Mouse (Mus musculus) adrenal gland, adult 8-10 months (tissue): Measurements from ENCODE around the gene Tppp2. TPM values are rescaled to one million over a fixed set of nuclear protein-coding genes. Genes with fewer than 3 reads are reported as not detected.
"Not testable (repeated sequence)": the region's sequence is repeated elsewhere in the genome, so short reads cannot be mapped to it uniquely, and the experiment has no call there.

Experiments
- DNase-seq: peaks from one replicate; pipeline ENCODE4 v3.0.0; 2022
- total RNA-seq, 4 experiments: library from RNA; stranded (reverse); gene quantifications; 2 replicates each; pipeline ENCODE4 v1.2.4; 2022

Tppp2 gene
- total RNA-seq, 4 experiments from 2014 or later = not detected

DNA sequence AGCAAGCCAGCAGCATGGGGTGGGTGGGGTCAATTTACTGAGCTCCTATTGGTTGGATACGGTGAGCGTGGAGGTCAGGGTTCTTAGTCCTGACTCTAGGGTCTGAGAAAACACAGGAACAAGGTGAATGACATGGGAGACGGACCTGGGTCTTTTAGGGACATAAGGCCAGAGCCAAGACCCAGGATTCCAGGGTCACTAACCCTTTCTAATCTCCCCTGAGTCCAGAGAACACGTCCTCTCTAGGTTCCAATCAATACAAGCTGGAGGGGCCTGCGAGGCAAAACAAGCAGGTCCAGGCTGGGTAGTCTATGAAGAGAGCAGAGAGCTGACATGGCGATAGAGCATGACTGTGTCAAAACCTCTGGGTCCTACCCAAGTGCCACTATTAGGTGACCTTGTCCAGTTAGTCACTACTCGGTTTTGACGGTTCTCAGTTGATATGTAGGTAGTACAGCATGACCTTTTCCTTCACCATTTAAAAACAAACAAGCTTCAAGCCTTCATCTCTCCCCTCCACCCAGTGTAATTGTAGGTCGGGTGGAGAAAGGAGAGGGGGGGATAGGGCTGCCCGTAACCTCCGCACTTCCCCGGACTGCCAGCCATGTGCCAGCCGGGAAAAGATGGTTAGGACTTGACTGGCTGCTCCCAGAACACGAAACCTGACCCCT lies 5.7 kb upstream of the Tppp2 start:
- peak; percentile 44 for DNase-seq

DNA sequence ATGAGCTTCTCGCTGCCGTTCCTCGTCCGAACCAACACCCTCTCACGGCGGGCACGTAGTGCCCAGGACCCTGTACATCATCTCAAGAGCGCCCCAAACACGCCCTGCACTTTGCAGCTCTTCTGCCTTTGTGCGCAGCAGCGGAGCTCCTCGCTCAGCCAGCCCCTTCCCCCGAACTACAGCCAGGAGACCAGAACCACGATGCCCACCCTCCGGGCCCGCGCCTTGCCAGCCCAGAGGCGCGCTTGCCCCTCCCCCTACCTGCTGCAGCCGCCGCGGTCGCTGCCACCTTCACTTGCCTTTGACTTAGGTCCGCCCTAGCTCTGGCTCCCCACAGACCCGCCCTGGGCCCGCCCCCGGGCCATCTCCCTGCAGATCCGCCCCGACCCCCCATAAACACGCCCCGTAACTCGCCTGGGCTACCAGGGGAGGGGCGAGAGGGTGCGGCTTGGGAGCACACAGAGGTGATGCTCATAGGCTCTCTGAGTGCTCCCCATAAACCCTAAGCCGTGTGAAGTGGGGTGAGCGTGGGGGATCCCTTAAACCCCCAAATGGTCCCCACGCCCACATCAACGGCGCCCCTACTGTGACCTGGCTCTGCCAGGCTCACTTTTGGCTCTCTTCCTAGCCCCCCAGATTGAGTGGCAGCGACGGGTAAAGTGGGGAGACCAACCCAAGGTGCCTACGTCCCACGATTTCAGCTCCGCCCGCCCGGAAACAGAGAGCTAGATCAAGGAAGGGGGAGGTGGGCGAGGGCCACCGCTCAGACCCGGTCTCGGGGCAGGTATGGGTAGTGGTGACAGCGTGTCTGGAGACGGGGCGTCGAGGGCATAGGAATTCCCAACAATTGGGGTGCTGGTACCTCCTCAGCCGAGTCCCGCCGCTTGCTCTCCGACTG lies 4.9 kb upstream of the Tppp2 start:
- peak; percentile 83 for DNase-seq

DNA sequence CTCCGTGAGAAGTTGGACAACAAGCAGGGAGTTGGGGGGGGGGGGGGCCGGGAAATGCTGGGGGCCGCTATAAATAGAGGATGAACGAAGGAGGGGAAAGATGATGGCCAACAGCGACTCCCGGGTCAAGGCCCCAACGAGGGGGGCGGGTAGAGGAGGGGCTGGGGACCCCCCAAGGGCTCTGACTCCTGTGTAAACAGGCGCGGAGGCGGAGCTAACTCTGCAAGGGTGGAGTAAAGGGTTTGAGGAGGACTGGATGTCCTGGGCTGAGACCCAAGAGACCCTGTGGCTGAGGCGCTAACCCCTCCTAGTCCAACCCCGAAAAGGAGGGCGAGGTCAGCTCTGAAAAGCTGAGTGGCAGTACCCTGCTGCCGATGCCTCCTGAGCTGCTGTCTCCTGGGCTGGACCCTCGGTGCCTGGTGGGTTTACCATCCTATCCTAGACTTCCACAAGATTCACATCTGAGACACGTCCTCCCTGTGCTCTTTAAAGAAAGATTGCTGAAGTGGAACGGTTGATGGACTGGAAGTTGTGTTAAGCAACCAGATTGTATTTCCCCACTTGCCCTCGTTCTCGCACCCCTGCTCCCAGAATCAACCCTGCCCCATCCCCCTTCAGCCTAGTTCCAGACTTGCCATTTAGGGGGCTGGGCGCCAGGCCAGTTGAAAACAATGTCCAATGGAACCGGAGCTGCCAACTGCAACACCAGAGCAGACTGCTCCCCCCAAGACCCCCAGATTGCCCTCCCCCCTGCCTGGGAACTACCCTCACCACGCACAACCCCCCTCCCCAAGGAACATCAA lies 4.1 kb upstream of the Tppp2 start, which contains the start of gene Ndrg2:
Ndrg2 (minus strand) TSS at position 199 of the 803 bp plus-strand sequence.
- DNase-seq = peak; percentile 69

DNA sequence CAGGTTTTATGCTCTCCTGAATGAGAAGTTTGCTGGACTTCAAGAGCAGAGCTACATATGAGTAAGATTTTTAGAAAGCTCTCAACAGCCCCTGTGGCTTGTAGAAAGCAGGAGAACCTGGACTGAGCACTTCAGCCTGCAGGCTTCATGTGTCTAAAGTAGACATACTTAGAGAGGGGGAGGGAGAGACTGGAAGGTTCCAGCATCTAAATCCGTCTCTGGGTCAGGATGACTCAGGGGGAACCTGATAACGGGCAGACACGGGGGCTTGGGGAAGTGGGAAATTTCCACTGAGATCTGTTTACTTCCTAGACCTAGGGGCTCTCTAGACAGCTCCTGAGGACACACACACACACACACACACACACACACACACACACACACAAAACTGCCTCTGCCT lies 3.2 kb upstream of the Tppp2 start:
- no peak for DNase-seq

DNA sequence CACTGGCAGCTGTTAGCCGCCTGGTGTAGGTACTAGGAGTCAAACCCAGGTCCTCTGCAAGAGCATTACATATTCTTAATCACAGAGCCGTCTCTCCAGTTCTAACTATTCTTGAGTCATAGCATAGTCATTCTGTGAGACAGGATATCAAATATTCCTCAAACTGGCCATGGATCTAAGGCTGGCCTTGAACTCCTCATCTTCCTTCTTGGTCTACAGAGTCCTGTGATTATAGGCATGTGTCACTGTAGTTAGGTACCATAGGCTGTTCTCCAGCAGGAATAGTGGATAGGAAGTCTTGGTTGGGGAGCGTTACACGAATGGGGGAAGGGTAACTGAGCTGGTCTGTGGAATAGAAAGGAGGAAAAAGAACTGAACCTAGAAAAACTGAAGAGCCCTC lies 1.7 kb upstream of the Tppp2 start:
- DNase-seq = no peak

- no peak for DNase-seq
Observed at GRCm38 (mm10) chr14:51918966-51919365, 741 bp downstream of the Tppp2 start.

GRCm38 (mm10) chr14:51921759-51922570 lies 3.7 kb downstream of the Tppp2 start:
- no peak for DNase-seq

- DNase-seq = no peak
Observed at GRCm38 (mm10) chr14:51922571-51922865, 4.3 kb downstream of the Tppp2 start, which contains the start of gene Rnase13. Gene Rnase13, minus strand, starts transcription at chr14:51922773.

- no peak for DNase-seq
Observed at GRCm38 (mm10) chr14:51922910-51923309, 4.7 kb downstream of the Tppp2 start.

- DNase-seq = no peak
Observed at GRCm38 (mm10) chr14:51923492-51923891, 5.3 kb downstream of the Tppp2 start.

DNA sequence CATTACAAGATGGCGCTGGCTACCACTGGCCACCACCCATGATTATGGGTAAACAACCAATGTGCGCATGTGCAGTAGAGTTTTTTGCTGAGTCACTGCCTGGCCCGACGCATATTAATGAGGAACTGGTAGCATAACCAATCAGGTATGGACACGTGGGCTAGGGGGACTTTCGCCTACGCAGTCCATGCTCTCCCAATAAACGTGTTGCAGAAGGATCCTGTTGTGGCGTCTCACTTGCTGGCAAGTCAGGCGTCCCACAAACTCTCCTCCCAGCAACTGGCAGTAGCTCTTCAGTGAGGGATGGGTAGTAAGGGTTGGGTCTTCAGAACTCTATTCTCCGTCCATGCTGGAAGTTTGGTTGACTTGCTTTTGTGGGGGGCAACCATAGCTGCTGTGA lies 8.7 kb downstream of the Tppp2 start:
- not testable (repeated sequence) for DNase-seq

DNA sequence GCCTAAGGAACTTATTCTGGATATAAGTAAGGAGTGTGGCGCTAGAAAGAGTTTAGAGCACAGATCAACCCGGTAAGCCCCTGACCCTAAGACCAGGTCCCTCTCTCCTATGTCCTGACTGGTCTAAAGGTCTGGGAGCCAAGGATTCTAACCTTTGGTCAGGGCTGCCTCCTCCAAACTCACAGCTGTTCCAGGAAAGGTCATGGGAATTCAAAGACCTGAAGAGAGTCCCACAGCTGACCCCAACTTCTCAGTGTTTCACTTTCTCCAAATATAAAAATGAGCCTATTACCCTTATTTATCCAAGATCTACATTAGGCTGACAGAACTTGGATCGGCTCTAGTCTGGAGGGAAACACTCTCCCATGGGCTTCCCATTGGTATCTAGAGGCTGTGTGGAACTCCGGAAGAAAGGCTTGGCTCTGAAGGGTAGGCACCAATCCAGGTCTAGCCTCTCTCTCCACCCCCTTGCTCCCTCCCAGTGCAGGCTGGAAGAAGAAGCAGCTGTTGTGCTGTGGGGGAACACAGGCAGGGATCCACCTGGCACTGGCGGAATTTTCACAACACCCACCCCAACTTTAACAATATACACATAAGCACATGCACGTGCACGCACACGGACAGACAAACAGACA lies 11.2 kb downstream of the Tppp2 start:
- DNase-seq = no peak

DNA sequence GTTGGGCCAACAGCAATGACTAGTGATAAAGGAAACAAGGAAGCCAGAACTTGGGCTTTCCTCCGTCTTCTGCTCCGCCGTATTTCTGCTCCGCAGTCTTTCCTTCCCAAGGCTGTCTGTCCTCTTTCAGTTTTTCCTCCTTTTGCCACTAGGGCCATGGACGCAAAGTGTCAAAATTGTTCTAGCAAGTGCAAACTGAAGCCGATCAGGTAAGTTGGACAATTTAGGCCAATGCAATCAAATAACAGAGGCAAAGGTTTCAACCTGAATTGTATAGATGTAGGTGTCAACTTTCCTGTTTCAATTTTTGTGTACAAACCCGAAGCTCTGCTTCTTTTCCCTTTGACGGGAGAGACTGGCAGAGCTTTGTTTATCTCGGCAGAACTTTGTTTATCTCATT lies 11.7 kb downstream of the Tppp2 start:
- DNase-seq = no peak

GRCm38 (mm10) chr14:51930824-51931223 lies 12.6 kb downstream of the Tppp2 start:
- DNase-seq = peak; percentile 61

DNA sequence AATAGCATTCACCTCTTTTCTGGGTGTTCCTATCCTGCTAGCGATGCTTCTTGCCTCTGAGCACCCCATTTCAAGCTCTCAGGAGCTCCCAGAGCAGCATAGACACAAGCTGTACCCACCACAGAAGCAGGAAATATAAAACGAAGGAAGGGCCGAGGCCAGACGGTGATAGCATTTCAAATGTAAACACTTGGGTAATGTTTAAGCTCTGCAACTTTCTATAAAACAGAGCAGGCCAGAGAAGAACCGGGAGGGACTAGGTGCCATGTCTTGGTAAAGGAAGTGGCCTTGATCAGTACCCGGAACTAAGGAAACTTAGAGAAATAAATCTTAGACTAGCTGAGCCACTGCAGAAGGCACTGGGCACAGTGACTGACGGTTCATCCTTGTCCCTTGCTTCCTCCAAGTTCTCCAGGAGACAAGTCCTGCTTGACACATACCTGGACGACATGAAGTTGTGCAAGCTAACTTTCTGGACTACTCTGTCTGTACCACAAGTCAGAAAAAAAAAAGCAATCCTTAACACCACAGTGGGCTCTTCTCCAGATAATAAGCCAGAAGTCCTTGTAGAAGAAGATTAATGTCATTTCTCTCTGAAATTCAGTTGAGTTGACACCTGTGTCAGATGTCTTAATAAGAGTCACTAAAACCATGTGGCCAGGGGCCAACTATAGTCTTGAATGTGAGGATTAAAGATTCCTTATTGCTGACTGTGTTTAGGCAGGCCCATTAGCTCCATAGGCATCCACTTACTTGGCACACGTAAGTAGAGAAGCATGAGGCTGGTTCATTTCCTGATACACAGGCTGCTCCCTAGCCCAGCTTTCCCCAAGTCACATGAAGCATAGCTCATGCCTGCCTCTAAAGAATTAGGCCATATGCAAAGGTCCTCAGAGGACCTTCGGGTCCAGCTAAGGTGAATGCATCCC lies 14.1 kb downstream of the Tppp2 start:
- DNase-seq = no peak

GRCm38 (mm10) chr14:51939005-51939404 lies 20.8 kb downstream of the Tppp2 start:
- no peak for DNase-seq

DNA sequence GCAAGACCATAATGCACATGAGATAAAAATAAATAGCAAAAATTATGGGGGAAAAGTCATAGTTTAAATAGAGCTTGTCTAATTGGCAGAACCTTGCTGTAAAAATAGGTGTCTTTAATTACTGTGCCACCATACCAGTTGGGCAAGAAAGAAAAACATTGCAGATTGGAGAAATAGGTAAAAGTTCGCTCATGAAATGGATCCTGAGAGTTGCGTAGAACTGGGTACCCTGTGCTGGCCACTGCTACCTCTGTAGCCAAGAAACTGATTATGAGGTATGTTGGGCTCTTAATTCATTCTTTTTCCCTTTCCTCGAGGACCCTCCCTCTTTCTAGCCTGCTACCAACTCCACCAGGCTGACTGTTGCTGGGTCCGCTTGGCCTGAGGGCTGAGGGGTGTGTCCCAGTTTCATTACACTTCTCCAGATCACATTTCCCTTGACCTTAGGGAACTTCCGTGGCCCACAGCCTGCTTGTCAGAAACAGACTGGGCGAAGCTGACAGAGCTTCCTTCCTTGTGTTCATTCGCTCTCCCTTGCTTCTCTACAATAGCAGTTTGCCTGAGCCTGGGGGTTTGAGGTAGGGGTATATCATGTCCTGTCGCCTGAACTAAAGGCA lies 22.8 kb downstream of the Tppp2 start:
- peak; percentile 38 for DNase-seq

DNA sequence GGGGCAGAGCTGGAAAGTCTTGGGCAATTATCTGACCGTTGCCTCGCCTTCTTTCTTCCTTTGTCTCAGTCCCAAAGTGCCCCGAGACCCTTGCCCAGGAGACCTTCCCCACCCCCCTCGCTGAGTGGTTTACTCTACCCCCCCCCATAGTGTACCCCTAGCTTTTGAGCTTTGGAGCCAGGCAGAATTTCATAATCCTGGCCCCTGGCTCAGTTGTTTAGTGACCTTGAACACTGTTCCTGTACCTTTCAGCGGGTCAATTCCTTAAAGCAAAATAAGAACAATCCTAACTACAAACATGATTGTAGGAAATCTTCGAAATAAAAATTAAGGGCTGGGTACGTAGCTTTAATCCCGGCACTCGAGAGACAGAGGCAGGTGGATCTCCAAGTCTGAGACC lies 23.4 kb downstream of the Tppp2 start:
- no peak for DNase-seq

GRCm38 (mm10) chr14:51942236-51942635 lies 24.0 kb downstream of the Tppp2 start:
- no peak for DNase-seq

- DNase-seq = no peak
Observed at GRCm38 (mm10) chr14:51943336-51943735, 25.1 kb downstream of the Tppp2 start.
